Comparison of ENCODE assay signal across 12 mouse cellular contexts in the genomic region with DNA sequence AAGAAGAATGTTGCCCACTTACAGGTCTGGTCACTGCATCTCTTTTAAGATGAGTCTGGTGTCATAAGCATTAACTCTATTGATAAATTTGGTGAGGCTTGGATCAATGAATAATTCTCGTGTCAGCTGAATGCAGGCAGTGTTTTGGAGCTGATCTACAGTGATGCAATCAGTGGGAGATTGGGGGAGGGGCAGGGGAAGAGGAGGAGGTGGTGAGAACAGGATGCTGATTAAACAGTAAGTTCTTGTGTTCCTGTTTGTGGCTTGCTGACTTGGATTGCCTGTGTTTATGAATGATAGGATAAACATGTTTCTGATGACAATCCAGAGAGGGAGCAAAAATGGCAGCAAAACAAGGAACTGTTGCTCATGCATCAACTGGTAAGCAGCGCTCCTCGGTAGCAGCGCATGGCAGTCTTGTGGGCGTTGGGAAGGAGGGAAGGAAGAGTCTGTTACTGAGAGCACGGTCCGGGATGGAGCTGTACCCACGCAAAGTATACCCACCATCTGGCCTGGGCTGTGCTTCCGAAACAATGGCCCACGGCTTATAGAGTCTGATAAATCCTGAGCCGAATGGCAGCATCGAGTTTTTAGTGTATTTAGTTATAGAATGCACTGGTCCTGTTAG.
DNase-seq lines count a peak whose midpoint lies in the region; ATAC-seq and TF ChIP-seq lines count a peak whose summit lies in the region.
"Had no signal": no experiment of that assay in that cellular context is flagged by ENCODE, and none has a peak within 500 bp of the region (broad histone marks: within the 10 kb centered on the region; RNA-seq: fewer than 3 reads in every experiment).

No protein-coding gene starts in this region.

- intact Hi-C loops in heart, adult 2 months (cut with DNase I), result no loop called here

- H3K4me1 ChIP-seq in heart, adult 2 months (ENCODE audit: control insufficient read depth, insufficient read depth, low read length), result peaks cover 27% of the 10 kb centered on the region

- 0 out of 2 replicates have a peak, but pooled peaks cover 3% of the 10 kb centered on the region for H3K79me2 ChIP-seq in heart, adult 2 months (replicated peaks; ENCODE audit: control insufficient read depth, insufficient read depth, low read length)

- peak; percentile 85 for ATAC-seq in frontal cortex, adult (ENCODE audit: low TSS enrichment)
- no peak for ATAC-seq in erythroid progenitor cell, adult 5-6 weeks (replicated peaks; ENCODE audit: low FRiP score, poor library complexity, severe bottlenecking)

- H3K27me3 ChIP-seq in heart, adult 2 months (ENCODE audit: control insufficient read depth, insufficient read depth, low read length), result no peaks in the 10 kb centered on the region
- H3K27me3 ChIP-seq: megakaryocyte, embryonic 14.5 days had no signal

- no peak for TF ChIP-seq CTCF in heart, adult 2 months (IDR thresholded peaks at IDR 0.05)

- no peak for TF ChIP-seq EP300 in heart, adult 2 months (IDR thresholded peaks at IDR 0.05; ENCODE audit: insufficient read depth, low read depth, low read length)

- TF ChIP-seq POLR2A in heart, adult 2 months (IDR thresholded peaks at IDR 0.05; ENCODE audit: insufficient read depth, low read depth, low read length), result no peak

- no peak overlapping the region for H3K9ac ChIP-seq in heart, adult 2 months (ENCODE audit: low read depth, low read length)

- peaks cover 34% of the 10 kb centered on the region for H3K36me3 ChIP-seq in heart, adult 2 months (ENCODE audit: control insufficient read depth, insufficient read depth, low read length)

- no peak overlapping the region for H3K27ac ChIP-seq in heart, adult 2 months
- H3K27ac ChIP-seq: embryonic facial prominence, embryonic 10.5 days had no signal

- H3K4me3 ChIP-seq in heart, adult 2 months, result no peak overlapping the region
- H3K4me3 ChIP-seq: embryonic facial prominence, embryonic 10.5 days; megakaryocyte, embryonic 14.5 days had no signal

- no peak for DNase-seq in frontal cortex, postnatal 14 days (ENCODE audit: low spot score in 2 of 2)
- peak; percentile 46 for DNase-seq in CD4-positive, CD25-positive, alpha-beta regulatory T cell, adult 2 months (ENCODE audit: low read depth, low spot score)
- DNase-seq in layer of hippocampus, adult 18-20 months (ENCODE audit: low spot score in 2 of 2), result peak; percentile 82 to 93
- DNase-seq in lung, postnatal 14 days, result peak; percentile 52
- no peak for DNase-seq in cerebellum, adult 18-20 months
- DNase-seq in heart, adult 2 months, result no peak
- DNase-seq: gastrocnemius, postnatal 36 days; kidney, postnatal 14 days had no signal

- 78% methylated on average over 12 of the region's 12 CpGs for WGBS in heart, adult 2 months

Comparison
In these comparisons a context has a peak if more than half of its experiments do, and no peak if none do; other contexts are left out.
1. DNase-seq: peak in CD4-positive, CD25-positive, alpha-beta regulatory T cell, adult 2 months (single experiment), layer of hippocampus, adult 18-20 months (2 of 2) and lung, postnatal 14 days (single experiment); none in frontal cortex, postnatal 14 days (0 of 2), cerebellum, adult 18-20 months (0 of 2) and heart, adult 2 months (0 of 2).